Mouse (Mus musculus) hindbrain, embryonic 15.5 days (tissue): ENCODE results near the gene Ublcp1. TPM values are rescaled to one million over a fixed set of nuclear protein-coding genes. Genes with fewer than 3 reads are reported as not detected.

Experiments
- ATAC-seq: fragments of 200-750 bp; cut with Nextera tagmentation; 2 replicates; pipeline ENCODE4 v1.8.0; 2017; ENCODE audit warnings: low read depth, moderate number of reproducible peaks, moderate TSS enrichment; ENCODE audit not compliant: low FRiP score
- H3K27ac ChIP-seq: fragments of 300-500 bp; sonication (generic); replicated peaks from 2 replicates; pipeline ENCODE4 v1.5.1; 2015; ENCODE audit warnings: mild to moderate bottlenecking, inconsistent platforms
- H3K27me3 ChIP-seq: fragments of 300-500 bp; sonication (generic); 2 replicates; pipeline ENCODE4 v1.6.1; 2015; ENCODE audit warnings: control low read depth, inconsistent platforms
- H3K36me3 ChIP-seq: fragments of 300-500 bp; sonication (generic); 2 replicates; pipeline ENCODE4 v1.6.1; 2015; ENCODE audit warnings: control low read depth, inconsistent platforms
- H3K4me1 ChIP-seq: fragments of 300-500 bp; sonication (generic); replicated peaks from 2 replicates; pipeline ENCODE4 v1.6.1; 2015; ENCODE audit warnings: control low read depth, inconsistent platforms
- H3K4me2 ChIP-seq: fragments of 300-500 bp; sonication (generic); 2 replicates; pipeline ENCODE4 v1.6.1; 2015; ENCODE audit warnings: moderate library complexity, mild to moderate bottlenecking, inconsistent platforms
- H3K4me3 ChIP-seq: fragments of 300-500 bp; sonication (generic); 2 replicates; pipeline ENCODE4 v1.5.1; 2015; ENCODE audit warnings: mild to moderate bottlenecking, inconsistent platforms
- H3K9ac ChIP-seq: fragments of 300-500 bp; sonication (generic); 2 replicates; pipeline ENCODE4 v1.6.1; 2015; ENCODE audit warnings: inconsistent platforms
- H3K9me3 ChIP-seq: fragments of 300-500 bp; sonication (generic); 2 replicates; pipeline ENCODE4 v1.6.1; 2016; ENCODE audit warnings: control low read depth, inconsistent platforms
- WGBS: fragments of 180-500 bp; shearing (Covaris S2); methylation state at CpG from one replicate; pipeline ENCODE4 v1.1.7; 2015; 5-methylcytosine and 5-hydroxymethylcytosine counted together
- microRNA-seq: library from miRNA; unstranded; fragments of <30 nt; microRNA quantifications from one replicate; pipeline ENCODE4, GENCODE M21; 2016
- polyA plus RNA-seq: library from polyadenylated mRNA; unstranded; fragments of >200 nt; fragmentation: Nextera tagmentation; extraction: Ambion mirVana; gene quantifications from 2 replicates; pipeline ENCODE4 v1.2.1, GENCODE M21; 2015

Gene Ublcp1
- polyA plus RNA-seq, 1 experiment from 2014 or later: 57.0 TPM

GRCm38 (mm10) chr11:44406457-44406856, 63.8 kb downstream of the Ublcp1 start:
- no peak for ATAC-seq
- Histone ChIP-seq H3K9me3 (no peaks in the 10 kb centered on the region), H3K27me3 (no peaks in the 10 kb centered on the region), H3K27ac (no peak overlapping the region), H3K9ac (no peak overlapping the region), H3K4me2 (no peak overlapping the region), H3K4me3 (no peak overlapping the region), H3K36me3 (no peaks in the 10 kb centered on the region), H3K4me1 (0 out of 2 replicates have a peak, but pooled peaks cover 4% of the 10 kb centered on the region)
- WGBS: 76% methylated on average over 5 of the region's 5 CpGs

GRCm38 (mm10) chr11:44405961-44406360, 64.3 kb downstream of the Ublcp1 start:
- WGBS: 31% methylated on average over 1 of the region's 1 CpGs
- no peaks in the 10 kb centered on the region for H3K27me3 ChIP-seq
- H3K4me3 ChIP-seq: no peak overlapping the region
- H3K9me3 ChIP-seq: no peaks in the 10 kb centered on the region
- no peak for ATAC-seq
- H3K9ac ChIP-seq: no peak overlapping the region
- H3K36me3 ChIP-seq: no peaks in the 10 kb centered on the region
- H3K27ac ChIP-seq: no peak overlapping the region
- 0 out of 2 replicates have a peak, but pooled peaks cover 4% of the 10 kb centered on the region for H3K4me1 ChIP-seq
- no peak overlapping the region for H3K4me2 ChIP-seq

- 0 out of 2 replicates have a peak, but pooled peaks cover under 1% of the 10 kb centered on the region for H3K27me3 ChIP-seq
- H3K9me3 ChIP-seq: no peaks in the 10 kb centered on the region
- no peak overlapping the region for H3K9ac ChIP-seq
- H3K4me2 ChIP-seq: no peak overlapping the region
- 92% methylated on average over 4 of the region's 4 CpGs for WGBS
- no peak overlapping the region for H3K4me3 ChIP-seq
- H3K36me3 ChIP-seq: no peaks in the 10 kb centered on the region
- no peak overlapping the region for H3K27ac ChIP-seq
- H3K4me1 ChIP-seq: 0 out of 2 replicates have a peak, but pooled peaks cover 4% of the 10 kb centered on the region
- ATAC-seq: no peak
Observed at GRCm38 (mm10) chr11:44405113-44405512, 65.2 kb downstream of the Ublcp1 start.

Small RNA genes lying within 50 kb of the gene (microRNA-seq; reads per million reads assigned to microRNA genes)
- gene Gm22121: not detected

Other genes starting within 250 kb of the Ublcp1 start
- not detected in 2 replicates for gene Il12b, start 70.4 kb downstream of the Ublcp1 start, polyA plus RNA-seq
- 119 TPM in 2 replicates for gene Rnf145, start 48.5 kb upstream of the Ublcp1 start, polyA plus RNA-seq
- 101 and 139 TPM in 2 replicates for gene Ebf1, start 146.8 kb upstream of the Ublcp1 start, polyA plus RNA-seq